Mouse (Mus musculus) gastrocnemius, postnatal 25 days (tissue): ENCODE data around the gene Lgals2. TPM values are rescaled to one million over a fixed set of nuclear protein-coding genes. Genes with fewer than 3 reads are reported as not detected.

Experiments
- DNase-seq: peaks from one replicate; pipeline ENCODE4 v3.0.0; 2022
- long read RNA-seq, 2 experiments: library from polyadenylated mRNA; stranded (forward); transcript quantifications; one replicate each; pipeline ENCODE4 v2.0.0; 2021
- total RNA-seq, 2 experiments: library from RNA; stranded (reverse); gene quantifications; 1 replicate in 1 of 2; 2 replicates in 1 of 2; pipeline ENCODE4 v1.2.3; 2021

Lgals2 gene
- not detected for total RNA-seq
- long read RNA-seq, experiment 1, result 0 reads
- long read RNA-seq, experiment 2, result 0 reads

DNA sequence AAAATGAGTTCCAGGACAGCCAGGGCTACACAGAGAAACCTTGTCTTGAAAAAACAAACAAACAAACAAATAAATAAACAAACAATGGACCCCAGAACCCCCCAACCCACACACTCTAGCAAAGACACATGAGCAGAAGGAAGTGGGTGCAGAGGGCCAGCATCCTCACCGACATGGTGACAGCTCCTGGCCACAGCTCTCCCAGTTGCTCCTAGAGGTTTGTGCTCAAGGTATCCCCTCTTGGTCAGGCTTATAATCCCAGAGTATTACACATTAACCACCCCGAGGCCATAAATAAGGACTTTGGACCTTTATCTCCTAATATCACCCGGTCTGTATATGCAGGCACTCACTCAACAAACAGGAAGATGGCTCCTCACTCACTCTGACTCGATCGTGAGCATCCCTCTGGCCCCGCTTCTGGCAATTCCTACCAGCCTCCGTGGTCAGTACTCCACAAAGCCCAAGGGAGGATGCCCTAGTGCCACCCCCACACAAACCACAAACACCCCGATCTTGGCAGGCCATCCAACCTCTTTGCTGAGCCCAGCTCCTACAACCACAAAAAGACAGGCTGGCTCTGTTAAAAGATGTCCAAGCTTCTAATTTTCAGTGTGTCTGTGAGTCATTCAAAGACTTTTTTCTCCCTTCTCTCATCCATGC is at the start of gene Lgals2:
TSS of gene Lgals2 (minus strand) at position 227 of the 663 bp plus-strand sequence.
- DNase-seq, result no peak

GRCm38 (mm10) chr15:78903243-78903642 is 47.9 kb upstream of the Lgals2 start:
- DNase-seq, result peak; percentile 66

GRCm38 (mm10) chr15:78901422-78901789 is 46.1 kb upstream of the Lgals2 start:
- DNase-seq, result no peak

DNA sequence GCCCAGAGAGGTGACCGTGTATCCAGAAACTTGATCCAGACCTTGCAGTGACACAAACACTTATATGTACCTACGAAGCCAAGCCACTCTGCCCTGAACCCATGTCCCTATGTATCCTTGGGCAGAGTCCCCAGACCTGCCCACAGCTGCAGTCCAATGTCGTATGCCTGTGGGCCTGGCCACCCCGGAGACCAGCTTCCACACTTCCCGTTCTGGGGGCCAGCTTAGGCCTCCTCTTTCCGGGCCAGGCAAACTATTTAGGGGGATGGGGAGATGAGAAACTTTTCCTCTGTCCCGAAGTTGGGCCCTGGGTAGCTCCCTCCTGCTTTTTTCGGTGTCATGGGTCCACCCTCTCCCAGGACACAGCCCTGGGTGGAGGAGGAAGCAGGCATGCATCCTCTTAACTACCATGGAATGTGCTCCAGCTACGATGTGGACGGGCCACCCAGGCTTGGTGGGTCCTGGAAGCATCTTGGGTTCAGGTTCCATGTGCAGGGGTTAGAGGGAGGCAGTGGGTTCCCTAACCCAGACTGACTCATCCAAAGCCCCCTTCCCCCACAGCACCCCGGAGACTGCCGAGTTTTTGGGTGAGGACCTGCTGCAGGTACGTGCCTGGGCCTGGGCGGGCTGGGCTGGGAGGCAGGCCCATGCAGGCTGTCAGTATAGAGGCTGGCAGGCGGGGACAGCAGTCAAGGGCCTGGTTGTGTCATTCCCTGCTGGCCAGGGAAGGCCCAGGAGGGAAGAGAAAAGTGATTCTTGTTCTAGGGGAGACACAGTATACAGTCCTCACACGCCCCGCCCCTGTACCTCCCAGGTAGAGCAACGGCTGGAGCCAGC is 45.5 kb upstream of the Lgals2 start:
- no peak for DNase-seq

DNA sequence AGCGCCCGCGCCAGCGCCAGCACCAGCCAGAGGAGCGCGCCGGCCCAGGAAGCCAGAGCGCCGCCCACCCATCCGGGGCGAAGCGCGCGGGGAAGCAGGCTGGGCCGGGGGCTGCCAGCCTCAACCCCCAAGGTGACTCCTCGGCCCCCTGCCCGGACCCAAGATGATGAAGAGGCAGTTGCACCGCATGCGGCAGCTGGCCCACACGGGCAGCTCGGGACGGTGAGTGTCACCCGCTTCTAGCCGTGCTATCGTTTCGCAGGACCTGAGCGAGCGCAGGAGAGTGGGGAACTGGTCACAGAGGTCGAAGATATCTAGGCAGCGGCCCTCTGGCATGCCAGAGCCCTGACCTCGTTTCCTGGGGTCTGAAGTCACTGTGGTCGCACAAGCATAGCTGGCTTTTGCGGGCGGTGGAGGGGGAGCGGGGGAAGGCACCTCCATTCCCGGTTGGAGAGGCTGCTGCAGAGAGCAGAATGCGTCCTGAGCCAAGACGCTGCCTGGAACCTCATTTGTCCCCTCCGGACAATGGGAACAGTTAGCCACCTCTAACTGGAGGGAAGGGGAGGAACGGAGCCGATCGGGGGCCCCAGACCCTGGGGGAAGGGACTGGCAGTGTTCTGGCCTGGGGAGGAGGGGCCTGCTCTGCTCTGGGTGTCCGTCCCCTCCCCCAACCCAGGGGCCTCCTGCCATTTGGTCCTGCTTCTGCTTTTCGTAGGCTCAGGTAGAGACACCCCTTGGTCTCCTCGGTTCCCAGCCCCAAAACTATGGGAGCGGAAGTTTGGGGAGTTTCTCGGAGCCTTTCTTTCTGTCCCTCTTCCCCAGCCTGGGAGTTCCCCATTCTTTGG is 44.6 kb upstream of the Lgals2 start, which contains the start of gene Sh3bp1:
TSS of gene Sh3bp1 (plus strand) at position 29 of the 845 bp plus-strand sequence.
- peak; percentile 74 for DNase-seq

- DNase-seq, result no peak
Measured at GRCm38 (mm10) chr15:78899409-78899739, 44.0 kb upstream of the Lgals2 start, which contains the start of gene Gm49510. TSS of gene Gm49510 (plus strand) at chr15:78899667.

- no peak for DNase-seq
Measured at GRCm38 (mm10) chr15:78898507-78899001, 43.2 kb upstream of the Lgals2 start.

GRCm38 (mm10) chr15:78897488-78897887 is 42.2 kb upstream of the Lgals2 start:
- DNase-seq, result no peak

DNA sequence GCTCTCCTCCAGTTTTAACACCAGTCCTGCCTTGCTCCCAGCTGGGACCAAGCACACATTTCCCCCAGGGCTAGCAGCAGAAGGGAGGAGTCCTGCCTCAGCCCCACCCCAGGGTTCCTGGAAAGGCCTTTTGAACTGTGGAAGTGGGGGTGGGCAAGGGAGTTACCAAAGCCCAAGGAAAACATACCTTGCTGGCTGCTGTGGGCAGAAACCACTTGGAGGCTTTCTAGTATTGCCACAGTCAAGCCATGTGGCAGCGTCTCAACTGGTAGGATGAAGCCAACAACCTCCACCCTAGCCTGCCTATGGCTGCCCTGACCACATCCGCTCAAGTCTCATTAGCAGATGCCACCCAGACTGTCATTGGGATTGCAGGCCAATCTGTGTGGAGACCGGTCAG is 40.8 kb upstream of the Lgals2 start:
- no peak for DNase-seq

DNA sequence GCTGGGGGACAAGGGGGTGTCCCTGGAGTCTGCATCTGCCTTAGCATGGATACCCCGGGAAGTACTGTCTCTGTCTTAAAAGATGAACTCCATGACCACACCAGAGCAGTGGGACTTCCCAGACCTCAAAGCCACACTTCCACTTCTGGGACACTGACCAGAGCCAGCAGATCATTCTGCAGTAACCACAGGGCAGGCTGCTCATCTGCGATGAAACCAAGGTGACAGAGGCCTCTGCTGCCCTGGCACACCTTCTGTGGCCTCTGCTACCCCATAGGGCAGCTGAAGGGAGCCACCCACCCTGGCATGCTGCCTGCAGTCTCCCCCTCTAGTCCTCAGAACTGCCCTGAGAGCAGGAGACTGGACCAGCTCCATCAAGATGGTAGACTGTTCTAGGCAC is 40.4 kb upstream of the Lgals2 start:
- no peak for DNase-seq

DNA sequence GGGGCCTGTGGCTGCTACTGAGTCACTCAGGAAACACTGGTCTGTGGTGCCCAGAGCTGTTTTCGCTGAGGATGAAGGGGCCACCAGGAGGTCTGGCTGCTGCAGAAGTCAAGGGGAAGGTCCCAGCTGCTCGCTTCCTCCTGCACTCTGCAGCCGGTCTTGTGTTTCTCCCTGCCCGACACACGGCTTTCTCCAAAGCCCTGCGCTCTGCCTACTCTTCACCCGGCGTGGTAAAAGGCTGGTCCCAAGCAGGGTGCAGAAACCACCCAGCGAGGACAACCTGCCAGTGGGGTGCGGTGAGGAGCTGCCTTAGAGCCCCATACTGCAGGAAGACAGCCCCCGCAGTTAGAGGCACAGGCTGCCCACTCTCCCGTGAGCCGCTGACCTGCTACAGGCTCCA is 39.4 kb upstream of the Lgals2 start:
- DNase-seq, result no peak

DNA sequence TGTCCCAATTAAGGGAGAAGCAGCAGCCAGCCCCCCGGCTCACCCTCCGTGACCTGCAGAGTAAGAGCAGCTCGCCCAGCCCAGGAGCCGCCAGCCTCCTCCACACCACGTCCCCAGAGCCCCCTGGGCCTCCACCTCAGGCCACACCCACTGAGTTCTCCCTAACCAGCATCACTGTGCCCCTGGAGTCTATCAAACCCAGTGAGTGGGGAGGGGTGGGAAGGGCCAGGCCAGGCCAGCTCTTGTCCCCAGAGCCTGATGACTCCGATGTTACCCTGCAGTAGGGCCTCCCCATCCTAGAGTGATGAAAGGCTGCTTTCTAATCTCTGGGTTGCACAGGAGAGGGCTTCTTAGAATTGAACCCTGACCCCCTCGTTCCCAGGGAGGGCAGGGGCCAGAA is 37.1 kb upstream of the Lgals2 start:
- no peak for DNase-seq

- DNase-seq, result peak; percentile 35
Measured at GRCm38 (mm10) chr15:78889401-78889853, 34.1 kb upstream of the Lgals2 start.

DNA sequence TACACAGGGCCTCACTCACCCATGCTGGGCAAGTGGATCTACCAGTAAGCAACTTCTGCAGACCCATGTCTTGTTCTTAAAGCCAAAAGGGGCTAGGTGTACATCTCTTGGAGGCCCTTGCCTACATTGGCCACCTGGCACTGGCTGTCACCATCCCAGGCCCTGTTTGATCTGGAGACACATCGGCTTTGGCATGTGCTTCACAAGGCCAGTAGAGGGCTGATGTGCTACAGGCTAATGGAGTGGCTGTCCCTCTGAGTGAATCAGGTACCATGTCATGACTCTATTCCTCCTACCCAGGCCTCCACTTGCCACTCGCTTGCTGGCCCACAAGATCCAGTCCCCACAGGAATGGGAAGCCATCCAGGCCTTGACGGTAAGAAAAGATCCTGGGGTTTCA is 26.5 kb upstream of the Lgals2 start:
- DNase-seq, result no peak

DNA sequence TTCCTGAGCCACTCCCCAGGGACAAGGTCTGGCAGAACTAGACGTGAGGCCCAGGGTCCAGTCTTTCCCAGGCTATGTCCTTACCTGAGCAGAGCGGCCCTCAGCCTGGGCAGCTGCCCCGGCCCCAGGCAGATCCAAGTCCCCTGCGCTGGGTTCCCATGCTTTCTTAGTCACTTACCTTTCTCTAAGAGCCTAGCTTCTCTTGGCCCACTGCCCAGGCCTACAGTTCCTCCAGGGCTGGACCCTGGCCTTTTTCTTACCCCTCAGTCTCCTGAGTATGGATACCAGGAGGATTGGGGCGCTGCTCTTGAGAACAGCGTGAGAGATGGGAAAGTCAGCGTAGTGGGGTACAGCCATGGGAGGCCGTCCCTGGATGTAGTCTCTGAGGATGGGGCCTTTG is 25.1 kb upstream of the Lgals2 start:
- no peak for DNase-seq

DNA sequence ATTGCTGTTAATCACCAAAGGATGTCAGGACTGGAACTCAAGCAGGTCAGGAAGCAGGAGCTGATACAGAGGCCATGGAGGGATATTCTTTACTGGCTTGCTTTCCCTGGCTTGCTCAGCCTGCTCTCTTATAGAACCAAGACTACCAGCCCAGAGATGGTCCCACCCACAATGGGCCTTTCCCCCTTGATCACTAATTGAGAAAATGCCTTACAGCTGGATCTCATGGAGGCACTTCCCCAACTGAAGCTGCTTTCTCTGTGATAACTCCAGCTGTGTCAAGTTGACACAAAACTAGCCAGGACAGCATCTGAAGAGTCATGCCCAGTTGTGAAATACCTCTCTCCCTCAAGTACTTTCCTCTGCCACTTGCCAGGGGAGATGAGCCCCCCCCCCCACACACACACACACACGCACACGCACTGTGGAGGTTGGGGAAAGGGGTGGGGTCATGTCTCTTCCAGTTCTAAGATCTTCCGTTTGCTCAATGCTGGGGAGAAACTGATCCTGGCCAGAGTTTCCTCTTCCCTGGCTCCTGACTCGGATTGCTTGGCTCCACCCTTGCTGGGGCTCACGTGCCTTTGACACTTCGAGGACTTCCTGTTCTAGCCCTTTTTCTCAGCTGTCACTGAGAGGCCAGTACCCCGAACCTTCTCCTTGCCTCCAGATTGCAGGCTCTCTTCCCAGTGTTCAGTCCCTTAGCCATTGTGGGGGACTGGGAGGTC is 23.6 kb upstream of the Lgals2 start:
- peak; percentile 52 for DNase-seq

DNA sequence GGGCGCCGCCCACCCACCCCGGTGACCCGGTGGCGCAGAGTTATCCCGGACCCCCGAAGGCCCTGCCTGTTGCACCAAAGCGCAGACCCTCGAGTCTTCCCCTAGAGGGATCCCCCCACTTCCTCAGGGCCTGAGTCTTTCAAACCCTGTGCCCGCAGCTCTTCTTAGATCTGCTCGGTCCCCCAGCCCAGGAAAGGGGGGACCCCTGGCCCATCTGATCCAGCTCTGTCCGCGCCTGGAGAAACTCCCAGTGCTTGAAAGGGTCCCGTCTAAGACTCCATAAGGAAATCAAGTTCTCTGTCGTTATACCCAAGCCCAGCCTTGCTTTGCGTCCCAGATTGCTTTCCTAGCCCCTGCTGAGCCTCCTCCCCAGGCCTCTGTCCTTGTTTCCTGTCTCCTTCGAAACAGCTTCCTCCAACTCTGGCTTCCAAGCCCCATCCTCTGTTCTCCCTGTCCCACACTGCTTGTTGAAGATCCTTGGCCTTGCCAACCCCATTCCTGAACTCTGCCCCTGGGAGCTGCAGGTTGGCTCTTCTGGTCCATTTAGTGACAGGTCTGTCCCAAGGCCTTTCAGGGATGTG is 22.6 kb upstream of the Lgals2 start:
- peak; percentile 25 for DNase-seq

- peak; percentile 92 for DNase-seq
Measured at GRCm38 (mm10) chr15:78876991-78877809, 21.9 kb upstream of the Lgals2 start, which contains the start of gene Gga1. TSS of gene Gga1 (plus strand) at chr15:78877190.

- peak; percentile 64 for DNase-seq
Measured at GRCm38 (mm10) chr15:78876258-78876696, 20.9 kb upstream of the Lgals2 start.

DNA sequence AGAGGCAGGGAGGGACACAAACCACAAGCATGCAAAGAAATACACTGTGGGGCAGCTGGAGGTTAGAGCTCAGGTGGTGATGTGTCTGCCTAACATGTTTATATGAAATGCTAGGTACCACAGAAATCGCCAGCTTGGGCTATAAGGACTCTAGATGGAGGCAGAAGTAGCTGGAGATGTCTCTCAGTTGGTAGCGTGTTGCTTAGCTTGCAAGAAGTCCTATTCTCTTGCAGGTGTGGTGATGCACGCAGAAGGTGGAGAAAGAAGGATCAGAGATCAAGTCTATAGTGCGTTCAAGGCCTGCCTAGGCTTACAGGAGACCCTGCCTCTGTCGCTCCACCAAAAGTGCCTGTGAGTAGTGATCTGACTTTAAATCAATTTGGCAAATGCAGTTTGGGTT is 20.2 kb upstream of the Lgals2 start:
- no peak for DNase-seq
